In the genomic region with DNA sequence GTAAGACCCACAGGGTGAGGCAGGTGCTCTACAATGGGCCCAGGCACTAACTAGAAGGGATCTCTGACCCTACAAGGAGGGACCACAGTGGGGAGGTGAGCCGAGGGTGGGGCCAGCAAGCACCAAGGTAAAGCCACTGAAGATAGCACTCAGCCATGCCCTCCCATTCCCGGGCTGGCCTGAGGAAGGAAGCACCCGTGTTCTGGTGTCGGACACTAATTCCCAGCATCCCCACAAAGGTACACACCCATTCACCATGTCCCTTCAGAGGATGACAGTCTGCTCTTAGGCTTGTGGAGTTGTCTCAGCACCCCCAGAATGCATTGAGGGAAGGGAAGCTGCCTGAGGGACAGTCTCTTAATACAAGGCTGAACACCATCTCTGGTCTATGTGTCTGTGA, we compare ENCODE assay signal across 12 mouse cellular contexts. TPM values are rescaled to one million over a fixed set of nuclear protein-coding genes. Genes with fewer than 3 reads are reported as not detected.
A peak's percentile ranks its signal among the peaks of the same experiment; 100 is the strongest.
DNase-seq lines count a peak whose midpoint lies in the region; ATAC-seq lines count a peak whose summit lies in the region.
"Had no signal": no experiment of that assay in that cellular context is flagged by ENCODE, and none has a peak within 500 bp of the region (broad histone marks: within the 10 kb centered on the region; RNA-seq: fewer than 3 reads in every experiment).

No protein-coding gene starts in this region.

- ATAC-seq in erythroblast, adult 5-6 weeks (replicated peaks; ENCODE audit: low FRiP score, poor library complexity, severe bottlenecking) = no peak
- ATAC-seq in intestine, embryonic 14.5 days (replicated peaks; ENCODE audit: low FRiP score, low TSS enrichment, low read depth) = no peak
- ATAC-seq in intestine, embryonic 16.5 days = no peak
- 0 out of 2 replicates have a peak, but pooled peaks have one; percentile 1 for ATAC-seq in intestine, embryonic 15.5 days
- no peak for ATAC-seq in liver, embryonic 16.5 days (ENCODE audit: low read depth)

- intact Hi-C loops in left cerebral cortex, postnatal 10 days (cut with DNase I) = no loop called here

- peaks cover 77% of the 10 kb centered on the region for H3K4me1 ChIP-seq in erythroblast, embryonic 14.5 days (ENCODE audit: control insufficient read depth)
- H3K4me1 ChIP-seq in intestine, embryonic 14.5 days (replicated peaks; ENCODE audit: control insufficient read depth, insufficient read depth, low read length) = peaks cover 16% of the 10 kb centered on the region
- peaks cover 30% of the 10 kb centered on the region; the same call in 1 of the 2 replicates for H3K4me1 ChIP-seq in intestine, embryonic 16.5 days (ENCODE audit: control insufficient read depth, insufficient read depth, low read length)
- H3K4me1 ChIP-seq in intestine, embryonic 15.5 days (replicated peaks) = peaks cover 21% of the 10 kb centered on the region
- peaks cover 50% of the 10 kb centered on the region for H3K4me1 ChIP-seq in liver, embryonic 16.5 days (ENCODE audit: control insufficient read depth, low read depth, low read length)

- H3K9ac ChIP-seq in intestine, embryonic 14.5 days (ENCODE audit: low read length) = no peak overlapping the region
- H3K9ac ChIP-seq in intestine, embryonic 16.5 days (ENCODE audit: low read depth, low read length) = no peak overlapping the region
- H3K9ac ChIP-seq in intestine, embryonic 15.5 days = no peak overlapping the region
- no peak overlapping the region for H3K9ac ChIP-seq in liver, embryonic 16.5 days (ENCODE audit: low read depth, low read length)
- H3K9ac ChIP-seq: limb, embryonic 13.5 days had no signal

- H3K4me3 ChIP-seq in erythroblast, embryonic 14.5 days (replicated peaks) = peak overlapping the region; percentile 37
- H3K4me3 ChIP-seq in intestine, embryonic 14.5 days (ENCODE audit: low read depth, low read length) = no peak overlapping the region
- no peak overlapping the region for H3K4me3 ChIP-seq in intestine, embryonic 16.5 days (ENCODE audit: low read length)
- no peak overlapping the region for H3K4me3 ChIP-seq in intestine, embryonic 15.5 days (replicated peaks)
- no peak overlapping the region for H3K4me3 ChIP-seq in liver, embryonic 16.5 days (ENCODE audit: low read depth, low read length)
- H3K4me3 ChIP-seq: limb, embryonic 13.5 days had no signal

- no peak overlapping the region for H3K27ac ChIP-seq in intestine, embryonic 14.5 days (ENCODE audit: low read depth)
- H3K27ac ChIP-seq in intestine, embryonic 16.5 days (ENCODE audit: low read length) = no peak overlapping the region
- no peak overlapping the region for H3K27ac ChIP-seq in intestine, embryonic 15.5 days
- H3K27ac ChIP-seq in liver, embryonic 16.5 days (ENCODE audit: low read length) = peak overlapping the region; percentile 69
- H3K27ac ChIP-seq: hindbrain, postnatal 0 days; limb, embryonic 13.5 days had no signal

- peaks cover 5% of the 10 kb centered on the region for H3K9me3 ChIP-seq in erythroblast, embryonic 14.5 days (ENCODE audit: control insufficient read depth, low read length)
- no peaks in the 10 kb centered on the region for H3K9me3 ChIP-seq in intestine, embryonic 14.5 days (ENCODE audit: control insufficient read depth, low read length)
- no peaks in the 10 kb centered on the region for H3K9me3 ChIP-seq in intestine, embryonic 16.5 days (ENCODE audit: control insufficient read depth, low read length)
- no peaks in the 10 kb centered on the region for H3K9me3 ChIP-seq in intestine, embryonic 15.5 days
- H3K9me3 ChIP-seq in liver, embryonic 16.5 days (replicated peaks; ENCODE audit: control insufficient read depth, low read length) = no peaks in the 10 kb centered on the region
- H3K9me3 ChIP-seq: limb, embryonic 13.5 days had no signal

- 69% methylated on average over 4 of the region's 4 CpGs for WGBS in intestine, embryonic 14.5 days
- 75% methylated on average over 4 of the region's 4 CpGs for WGBS in intestine, embryonic 16.5 days
- WGBS in intestine, embryonic 15.5 days = 69% methylated on average over 4 of the region's 4 CpGs
- 33% methylated on average over 4 of the region's 4 CpGs for WGBS in liver, embryonic 16.5 days (ENCODE audit: insufficient replicate concordance)

- peaks cover 2% of the 10 kb centered on the region; the same call in 1 of the 2 replicates for H3K27me3 ChIP-seq in erythroblast, embryonic 14.5 days (ENCODE audit: control insufficient read depth)
- no peaks in the 10 kb centered on the region for H3K27me3 ChIP-seq in intestine, embryonic 14.5 days (replicated peaks; ENCODE audit: control insufficient read depth, insufficient read depth, low read length)
- no peaks in the 10 kb centered on the region for H3K27me3 ChIP-seq in intestine, embryonic 16.5 days (replicated peaks; ENCODE audit: control insufficient read depth, insufficient read depth, low read length)
- H3K27me3 ChIP-seq in intestine, embryonic 15.5 days (replicated peaks) = no peaks in the 10 kb centered on the region
- no peaks in the 10 kb centered on the region; the same call in 1 of the 2 replicates for H3K27me3 ChIP-seq in liver, embryonic 16.5 days (ENCODE audit: control insufficient read depth, insufficient read depth, low read depth, low read length)
- H3K27me3 ChIP-seq: limb, embryonic 13.5 days had no signal

- peaks cover 4% of the 10 kb centered on the region for H3K36me3 ChIP-seq in erythroblast, embryonic 14.5 days (ENCODE audit: control insufficient read depth)
- peaks cover 18% of the 10 kb centered on the region; the same call in 1 of the 2 replicates for H3K36me3 ChIP-seq in intestine, embryonic 14.5 days (ENCODE audit: control insufficient read depth, insufficient read depth, low read length)
- H3K36me3 ChIP-seq in intestine, embryonic 16.5 days (ENCODE audit: control insufficient read depth, insufficient read depth, low read length) = no peaks in the 10 kb centered on the region
- peaks cover 11% of the 10 kb centered on the region; the same call in 1 of the 2 replicates for H3K36me3 ChIP-seq in intestine, embryonic 15.5 days
- no peaks in the 10 kb centered on the region for H3K36me3 ChIP-seq in liver, embryonic 16.5 days (ENCODE audit: control insufficient read depth, insufficient read depth)

- H3K4me2 ChIP-seq in intestine, embryonic 14.5 days (ENCODE audit: low read length) = 0 out of 2 replicates have a peak overlapping the region, but pooled peaks have one; percentile 14
- no peak overlapping the region for H3K4me2 ChIP-seq in intestine, embryonic 16.5 days (ENCODE audit: low read depth, low read length)
- H3K4me2 ChIP-seq in intestine, embryonic 15.5 days (replicated peaks) = peak overlapping the region; percentile 53; the same call in 1 of the 2 replicates
- H3K4me2 ChIP-seq in liver, embryonic 16.5 days (ENCODE audit: low read depth, low read length) = peak overlapping the region; percentile 34
- H3K4me2 ChIP-seq: limb, embryonic 13.5 days had no signal

- no peak for DNase-seq in intestine, embryonic 14.5 days (ENCODE audit: low spot score)
- no peak for DNase-seq in left cerebral cortex, postnatal 10 days (ENCODE audit: extremely low spot score in 1 of 2, low spot score in 2 of 2)
- no peak for DNase-seq in frontal cortex, postnatal 25 days (ENCODE audit: low spot score in 2 of 2)
- DNase-seq: cerebellum, postnatal 25 days; layer of hippocampus, postnatal 36 days had no signal

RNA-seq across cellular contexts. Expression of gene Myl9, which starts 6.1 kb away (rescaled TPM):
- polyA plus RNA-seq in erythroblast, embryonic 14.5 days (2012) = 0.10 and 0.13 TPM in 2 replicates
- total RNA-seq in erythroblast, adult 5-6 weeks (2015; ENCODE audit: low replicate concordance) = 1.3 and 4.4 TPM in 2 replicates
- 0.60 and 2.5 TPM in 2 replicates for total RNA-seq in erythroblast, adult 5-6 weeks (2017; ENCODE audit: low replicate concordance)
- polyA plus RNA-seq in intestine, embryonic 14.5 days (2014; fragmentation: Nextera tagmentation; extraction: Ambion mirVana) = 1,449 and 1,579 TPM in 2 replicates
- 1,232 and 1,258 TPM in 2 replicates for polyA plus RNA-seq in intestine, embryonic 16.5 days (2015; fragmentation: Nextera tagmentation; extraction: Ambion mirVana)
- polyA plus RNA-seq in intestine, embryonic 15.5 days (2015; fragmentation: Nextera tagmentation; extraction: Ambion mirVana) = 1,100 and 1,103 TPM in 2 replicates
- polyA plus RNA-seq in liver, embryonic 16.5 days (2015; fragmentation: Nextera tagmentation; extraction: Ambion mirVana) = 43.0 and 56.1 TPM in 2 replicates
- total RNA-seq in left cerebral cortex, postnatal 10 days (2021) = 10 to 100 TPM; 17.5 to 20.6 TPM

RNA-seq across cellular contexts. Expression of gene Tgif2, which starts 58.5 kb away (rescaled TPM):
- polyA plus RNA-seq in erythroblast, embryonic 14.5 days (2012) = 0.04 and 0.09 TPM in 2 replicates
- total RNA-seq in erythroblast, adult 5-6 weeks (2015; ENCODE audit: low replicate concordance) = 0.77 and 2.3 TPM in 2 replicates
- 2.8 and 2.9 TPM in 2 replicates for total RNA-seq in erythroblast, adult 5-6 weeks (2017; ENCODE audit: low replicate concordance)
- polyA plus RNA-seq in intestine, embryonic 14.5 days (2014; fragmentation: Nextera tagmentation; extraction: Ambion mirVana) = 61.4 and 63.5 TPM in 2 replicates
- polyA plus RNA-seq in intestine, embryonic 16.5 days (2015; fragmentation: Nextera tagmentation; extraction: Ambion mirVana) = 28.3 and 28.6 TPM in 2 replicates
- polyA plus RNA-seq in intestine, embryonic 15.5 days (2015; fragmentation: Nextera tagmentation; extraction: Ambion mirVana) = 34.3 and 38.3 TPM in 2 replicates
- polyA plus RNA-seq in liver, embryonic 16.5 days (2015; fragmentation: Nextera tagmentation; extraction: Ambion mirVana) = 5.1 and 5.4 TPM in 2 replicates
- 1 to 10 TPM; 1.8 to 3.1 TPM for total RNA-seq in left cerebral cortex, postnatal 10 days (2021)

Comparison
In these comparisons a context has a peak if more than half of its experiments do, and no peak if none do; other contexts are left out.
1. RNA of gene Myl9, which starts 6.1 kb away (polyA plus RNA-seq): 1,449 to 1,579 TPM in intestine, embryonic 14.5 days, 1,232 to 1,258 TPM in intestine, embryonic 16.5 days, 1,100 to 1,103 TPM in intestine, embryonic 15.5 days and 43.0 to 56.1 TPM in liver, embryonic 16.5 days; 0.10 to 0.13 TPM in erythroblast, embryonic 14.5 days; every median in the first group is over 10 times any median in the second.